Mouse (Mus musculus) C3H10T1/2 (cell line): ENCODE data around the gene Olfr1258. TPM values are rescaled to one million over a fixed set of nuclear protein-coding genes. Genes with fewer than 3 reads are reported as not detected.

Source experiments
- polyA plus RNA-seq, 2 experiments: library from polyadenylated mRNA; unstranded; fragments of >200 nt; fragmentation: generic; extraction: Trizol; gene quantifications; one replicate each; pipeline ENCODE4 v1.2.1; 2012; ENCODE audit warnings: missing spikeins in 2 of 2

The Olfr1258 gene
- polyA plus RNA-seq, result not detected

GRCm38 (mm10) chr2:89927009-89927408 is at the start of gene Olfr1258:
Olfr1258 (plus strand) TSS chr2:89927309.

GRCm38 (mm10) chr2:89878137-89878536 is 49.0 kb upstream of the Olfr1258 start, which contains the start of gene Olfr1257:
Olfr1257 (plus strand) TSS chr2:89878437.

GRCm38 (mm10) chr2:89948564-89948963 is 21.5 kb downstream of the Olfr1258 start, which contains the start of gene Olfr1259:
Olfr1259 (minus strand) TSS chr2:89948664.

GRCm38 (mm10) chr2:89974184-89974583 is 47.1 kb downstream of the Olfr1258 start, which contains the start of gene Olfr1260:
Olfr1260 (plus strand) TSS chr2:89974340.

Other genes with a start within 250 kb of the Olfr1258 start
- gene Olfr1252, start 202.3 kb upstream of the Olfr1258 start, polyA plus RNA-seq, result not detected
- not detected for gene Olfr1253, start 170.2 kb upstream of the Olfr1258 start, polyA plus RNA-seq
- gene Olfr1254, start 133.7 kb upstream of the Olfr1258 start, polyA plus RNA-seq, result not detected
- gene Olfr1255, start 115.3 kb upstream of the Olfr1258 start, polyA plus RNA-seq, result not detected
- gene Olfr1256, start 85.8 kb upstream of the Olfr1258 start, polyA plus RNA-seq, result not detected
- not detected for gene Olfr48, start 79.1 kb upstream of the Olfr1258 start, polyA plus RNA-seq
- not detected for gene Olfr1257, start 48.9 kb upstream of the Olfr1258 start, polyA plus RNA-seq
- gene Olfr1259, start 21.4 kb downstream of the Olfr1258 start, polyA plus RNA-seq, result not detected
- not detected for gene Olfr1260, start 47.0 kb downstream of the Olfr1258 start, polyA plus RNA-seq
- not detected for gene Olfr1261, start 63.9 kb downstream of the Olfr1258 start, polyA plus RNA-seq
- gene Olfr1262, start 72.8 kb downstream of the Olfr1258 start, polyA plus RNA-seq, result not detected
- gene Olfr1263, start 84.8 kb downstream of the Olfr1258 start, polyA plus RNA-seq, result not detected
- not detected for gene Olfr1264, start 98.3 kb downstream of the Olfr1258 start, polyA plus RNA-seq
- gene Olfr1265, start 108.0 kb downstream of the Olfr1258 start, polyA plus RNA-seq, result not detected
- gene Olfr140, start 136.3 kb downstream of the Olfr1258 start, polyA plus RNA-seq, result not detected
- gene Olfr1269, start 194.1 kb downstream of the Olfr1258 start, polyA plus RNA-seq, result not detected
- not detected for gene Olfr32, start 215.0 kb downstream of the Olfr1258 start, polyA plus RNA-seq
- not detected for gene Olfr1270, start 225.8 kb downstream of the Olfr1258 start, polyA plus RNA-seq